Mouse (Mus musculus) v-Abl transformed pro-B cells (cell line): ENCODE results near the gene Nxph2.
"Not testable (repeated sequence)": the region's sequence is repeated elsewhere in the genome, so short reads cannot be mapped to it uniquely, and the experiment has no call there.

Experiments
- in situ Hi-C, 2 experiments: fragments of 400-800 bp; cut with MboI; formaldehyde crosslinking; loops; one replicate each; pipeline ENCODE4 v1.15.1; 2025; ENCODE audit not compliant: unreplicated experiment in 2 of 2

Nxph2 gene

DNA sequence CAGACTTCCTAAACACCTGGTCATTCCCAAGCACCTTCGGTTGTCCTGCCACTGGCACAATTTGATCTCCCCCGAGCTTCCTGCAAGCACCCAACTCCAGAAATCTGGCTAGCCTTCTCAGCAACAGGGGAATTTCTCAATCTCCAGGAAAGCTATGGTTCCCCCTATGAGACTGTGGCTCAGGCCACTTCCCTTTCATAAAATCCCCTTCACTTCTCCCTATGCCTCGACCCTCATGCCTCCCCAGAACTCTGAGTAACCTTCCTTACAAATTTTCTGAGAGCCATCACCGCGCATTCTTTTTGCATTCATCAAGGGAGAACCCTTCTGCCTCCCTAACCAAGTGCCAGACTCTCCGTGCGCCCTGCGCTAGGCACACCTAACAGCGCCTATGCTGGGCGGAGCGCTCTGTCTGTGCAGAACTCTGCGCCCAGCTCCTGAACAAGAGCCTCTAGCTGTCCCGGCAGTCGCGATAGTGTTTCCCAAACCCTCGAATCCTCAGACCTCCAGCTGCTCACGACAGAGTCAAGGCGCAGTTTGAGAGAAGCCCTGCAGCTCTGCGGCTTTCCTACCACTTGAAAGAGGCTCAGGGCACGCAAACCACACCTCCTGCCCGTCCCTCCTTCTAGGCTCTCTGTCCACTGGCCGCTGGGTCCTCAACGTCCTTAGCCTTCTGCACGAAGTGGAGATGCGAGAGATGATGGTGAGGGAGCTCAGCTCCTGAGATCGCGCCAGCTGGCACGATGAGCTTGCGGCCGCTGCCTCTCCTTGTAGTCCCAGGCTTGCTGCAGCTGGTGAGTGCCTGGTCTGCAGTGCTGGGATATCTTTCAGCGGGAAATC is at the start of gene Nxph2:
Gene Nxph2, plus strand, starts transcription at position 501 of the 840 bp plus-strand sequence.
- in situ Hi-C loops: no loop called here

DNA sequence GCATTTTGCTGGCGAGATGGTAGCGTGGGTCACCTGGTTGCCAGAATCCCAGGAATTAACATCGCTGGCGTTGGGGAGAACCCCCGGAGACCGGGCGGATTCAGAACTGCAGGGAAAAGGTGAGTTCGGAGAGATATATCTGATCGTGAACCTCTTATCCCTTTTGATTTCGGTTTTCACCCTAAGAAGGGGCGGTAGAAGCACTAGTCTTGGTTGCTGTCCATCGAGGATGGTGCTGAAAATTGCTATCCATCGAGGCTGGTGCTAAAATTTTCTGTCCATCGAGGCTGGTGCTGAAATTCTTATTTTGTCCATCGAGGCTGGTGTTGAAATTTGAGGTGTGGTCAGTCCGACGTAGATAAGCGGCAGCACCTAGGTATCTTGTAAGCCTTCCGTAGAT is 30.1 kb upstream of the Nxph2 start:
- in situ Hi-C loops: not testable (repeated sequence)

DNA sequence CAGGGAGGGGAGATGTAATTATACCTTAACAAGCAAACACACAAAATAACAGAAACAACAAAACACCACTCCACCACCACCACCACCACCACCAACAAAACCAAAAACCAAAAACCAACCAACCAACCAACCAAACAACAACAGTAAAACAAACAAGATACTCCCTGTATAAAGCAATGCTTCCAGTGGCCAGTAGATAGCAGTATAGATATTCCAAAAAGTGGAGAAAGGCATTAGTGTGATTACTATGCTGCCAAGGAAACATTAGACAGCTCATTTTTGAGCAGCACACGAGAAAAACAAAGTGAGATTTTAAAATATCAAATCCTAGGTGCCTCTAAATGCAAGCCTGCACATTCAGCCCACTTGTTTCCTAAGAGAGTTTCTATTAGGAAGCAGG is 6.2 kb upstream of the Nxph2 start:
- in situ Hi-C loops: loop anchor here in 1 of 2 experiments (10.0 kb wide), 1 partner anchor 270 kb away; no protein-coding TSS in a partner anchor
